Mouse (Mus musculus) bone marrow, adult 2 months (tissue): ENCODE measurements around the gene Vkorc1.
"Not testable (repeated sequence)": the region's sequence is repeated elsewhere in the genome, so short reads cannot be mapped to it uniquely, and the experiment has no call there.

ENCODE experiments used
- CTCF ChIP-seq: fragments of 200-500 bp; IDR thresholded peaks from 2 replicates; pipeline ENCODE4 v1.5.1; 2011; ENCODE audit warnings: low read length, control low read depth; ENCODE audit not compliant: control insufficient read depth, insufficient read depth
- POLR2A ChIP-seq: fragments of 200-500 bp; IDR thresholded peaks from 2 replicates; pipeline ENCODE4 v1.6.1; 2011; ENCODE audit warnings: low read depth, mild to moderate bottlenecking, control low read depth, low read length, borderline replicate concordance; ENCODE audit not compliant: control insufficient read depth

DNA sequence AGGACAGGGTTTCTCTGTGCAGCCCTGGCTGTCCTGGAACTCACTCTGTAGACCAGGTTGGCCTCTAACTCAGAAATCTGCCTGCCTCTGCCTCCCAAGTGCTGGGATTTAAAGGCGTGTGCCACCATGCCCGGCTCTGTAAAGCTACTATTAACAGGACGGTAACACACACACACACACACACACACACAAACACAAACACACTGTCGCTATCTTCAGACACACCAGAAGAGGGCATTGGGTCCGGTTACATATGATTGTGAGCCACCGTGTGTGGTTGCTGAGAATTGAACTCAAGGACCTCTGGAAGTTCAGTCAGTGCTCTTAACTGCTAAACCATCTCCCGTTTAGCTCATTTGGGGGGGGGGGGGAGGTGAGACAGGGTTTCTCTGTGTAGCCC, 474 bp upstream of the Vkorc1 start:
- not testable (repeated sequence) for TF ChIP-seq POLR2A, CTCF
